Mouse (Mus musculus) neutrophil, adult 5-6 weeks (primary cell): ENCODE data around the gene Rabep2. TPM values are rescaled to one million over a fixed set of nuclear protein-coding genes. Genes with fewer than 3 reads are reported as not detected.
"Not testable (repeated sequence)": the region's sequence is repeated elsewhere in the genome, so short reads cannot be mapped to it uniquely, and the experiment has no call there.

ENCODE experiments used
- ATAC-seq: fragments of 151-379, 151-347 bp; 2 replicates; pipeline ENCODE4 v1.8.0; 2017; ENCODE audit warnings: mild to moderate bottlenecking, moderate TSS enrichment; ENCODE audit not compliant: insufficient number of reproducible peaks, poor library complexity, low FRiP score, severe bottlenecking; ENCODE audit errors: extremely low read depth
- total RNA-seq: library from RNA; stranded (forward); fragments of 200-1000 nt; gene quantifications from 2 replicates; pipeline ENCODE4 v1.2.3, GENCODE M21; 2017

Rabep2 gene
- 117 and 130 TPM in 2 replicates for total RNA-seq

GRCm38 (mm10) chr7:126428631-126429502 is at the start of gene Rabep2:
Gene Rabep2 (plus strand): TSS chr7:126428759.
- ATAC-seq = peak; percentile 62

- ATAC-seq = no peak
These were observed 45.0 kb upstream of the Rabep2 start for GRCm38 (mm10) chr7:126383565-126383964.

GRCm38 (mm10) chr7:126388185-126388584 is 40.4 kb upstream of the Rabep2 start:
- ATAC-seq = no peak

GRCm38 (mm10) chr7:126392086-126392884 is 36.3 kb upstream of the Rabep2 start:
- not testable (repeated sequence) for ATAC-seq

- ATAC-seq = peak; percentile 96
These were observed 32.0 kb upstream of the Rabep2 start, which contains the start of gene Nfatc2ip for GRCm38 (mm10) chr7:126396298-126397119. Gene Nfatc2ip (minus strand): TSS chr7:126396737.

- no peak for ATAC-seq
These were observed 31.3 kb upstream of the Rabep2 start for GRCm38 (mm10) chr7:126397221-126397620.

GRCm38 (mm10) chr7:126397822-126398221 is 30.7 kb upstream of the Rabep2 start:
- no peak for ATAC-seq

- peak; percentile 58 for ATAC-seq
These were observed 29.0 kb upstream of the Rabep2 start for GRCm38 (mm10) chr7:126399548-126399947.

GRCm38 (mm10) chr7:126402518-126402917 is 26.0 kb upstream of the Rabep2 start:
- ATAC-seq = not testable (repeated sequence)

- ATAC-seq = no peak
These were observed 19.9 kb upstream of the Rabep2 start for GRCm38 (mm10) chr7:126408686-126409085.

GRCm38 (mm10) chr7:126411061-126411460 is 17.5 kb upstream of the Rabep2 start:
- no peak for ATAC-seq

- ATAC-seq = peak; percentile 54
These were observed 13.8 kb upstream of the Rabep2 start, which contains the start of gene Cd19 for GRCm38 (mm10) chr7:126414725-126415124. Gene Cd19 (minus strand): TSS chr7:126414889.

- ATAC-seq = peak; percentile 86
These were observed 11.9 kb upstream of the Rabep2 start for GRCm38 (mm10) chr7:126416615-126417014.

GRCm38 (mm10) chr7:126417045-126417444 is 11.5 kb upstream of the Rabep2 start:
- ATAC-seq = no peak

- ATAC-seq = no peak
These were observed 11.0 kb upstream of the Rabep2 start for GRCm38 (mm10) chr7:126417606-126418005.

GRCm38 (mm10) chr7:126418496-126418895 is 10.1 kb upstream of the Rabep2 start:
- no peak for ATAC-seq

GRCm38 (mm10) chr7:126421756-126422155 is 6.8 kb upstream of the Rabep2 start:
- peak; percentile 89 for ATAC-seq

- no peak for ATAC-seq
These were observed 4.4 kb upstream of the Rabep2 start for GRCm38 (mm10) chr7:126424161-126424560.

- no peak for ATAC-seq
These were observed 1.2 kb upstream of the Rabep2 start for GRCm38 (mm10) chr7:126427323-126427860.
